Mouse (Mus musculus): ENCODE data around the gene Trim46.

GRCm38 (mm10) chr3:89199839-89200238, 46.3 kb downstream of the Trim46 start:
- TF ChIP-seq CTCF (IDR thresholded peaks at IDR 0.05; ENCODE audit: low read depth) (no peak), EP300 (IDR thresholded peaks at IDR 0.05; ENCODE audit: low read depth) (no peak)

Measured in heart, postnatal 0 days (tissue).